Mouse (Mus musculus): Measurements from ENCODE around the gene Spi1. TPM values are rescaled to one million over a fixed set of nuclear protein-coding genes. Genes with fewer than 3 reads are reported as not detected.

The Spi1 gene
- polyA plus RNA-seq, 1 experiment from 2014 or later = 13.5 TPM

DNA sequence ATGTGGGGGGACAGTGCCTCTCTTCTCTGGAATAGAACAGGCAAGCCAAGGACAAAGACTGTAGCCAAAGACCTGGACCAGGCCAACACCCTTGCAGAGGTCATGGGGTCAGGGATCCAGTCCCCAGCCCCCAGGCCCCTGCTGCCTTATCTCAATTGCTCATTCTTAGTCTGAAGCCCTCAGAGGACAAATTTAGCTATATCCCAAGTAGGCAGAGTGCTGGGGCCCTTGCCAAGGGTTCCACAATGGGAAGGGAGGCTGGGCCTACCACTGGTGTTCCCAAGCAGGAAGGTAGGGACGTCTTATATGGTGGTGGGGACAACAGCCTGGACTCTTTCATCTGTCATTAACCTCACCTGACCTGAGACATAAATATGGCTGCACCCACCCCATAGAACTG, 36.5 kb downstream of the Spi1 start:
- 58% methylated on average over 1 of the region's 1 CpGs for WGBS
- H3K27me3 ChIP-seq (replicated peaks) = no peaks in the 10 kb centered on the region
- ATAC-seq (ENCODE audit: insufficient read depth, low FRiP score, low read depth) = no peak
- H3K4me1 ChIP-seq = no peaks in the 10 kb centered on the region
- H3K9ac ChIP-seq = no peak overlapping the region
- H3K4me3 ChIP-seq (replicated peaks) = no peak overlapping the region
- no peaks in the 10 kb centered on the region for H3K36me3 ChIP-seq
- no peak overlapping the region for H3K27ac ChIP-seq
- no peaks in the 10 kb centered on the region for H3K9me3 ChIP-seq
- H3K4me2 ChIP-seq = no peak overlapping the region

DNA sequence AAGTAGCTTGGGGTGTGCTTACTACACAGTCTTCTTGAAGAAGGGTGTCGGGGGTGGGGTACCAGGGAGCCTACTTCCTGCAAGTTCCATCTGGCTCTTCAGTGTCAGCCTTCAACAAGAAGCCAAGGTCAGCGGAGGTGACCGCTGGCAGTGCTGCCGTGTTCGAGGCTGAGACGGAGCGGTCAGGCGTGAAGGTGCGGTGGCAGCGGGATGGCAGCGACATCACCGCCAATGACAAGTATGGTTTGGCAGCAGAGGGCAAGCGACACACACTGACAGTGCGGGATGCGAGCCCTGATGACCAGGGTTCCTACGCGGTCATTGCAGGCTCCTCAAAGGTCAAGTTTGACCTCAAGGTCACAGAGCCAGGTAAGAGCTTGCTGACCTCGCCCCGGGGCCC, 36.9 kb downstream of the Spi1 start:
- H3K27me3 ChIP-seq (replicated peaks) = no peaks in the 10 kb centered on the region
- H3K9me3 ChIP-seq = no peaks in the 10 kb centered on the region
- no peaks in the 10 kb centered on the region for H3K4me1 ChIP-seq
- H3K27ac ChIP-seq = no peak overlapping the region
- H3K9ac ChIP-seq = no peak overlapping the region
- no peak overlapping the region for H3K4me2 ChIP-seq
- H3K36me3 ChIP-seq = no peaks in the 10 kb centered on the region
- ATAC-seq (ENCODE audit: insufficient read depth, low FRiP score, low read depth) = no peak
- no peak overlapping the region for H3K4me3 ChIP-seq (replicated peaks)
- 91% methylated on average over 19 of the region's 19 CpGs for WGBS

DNA sequence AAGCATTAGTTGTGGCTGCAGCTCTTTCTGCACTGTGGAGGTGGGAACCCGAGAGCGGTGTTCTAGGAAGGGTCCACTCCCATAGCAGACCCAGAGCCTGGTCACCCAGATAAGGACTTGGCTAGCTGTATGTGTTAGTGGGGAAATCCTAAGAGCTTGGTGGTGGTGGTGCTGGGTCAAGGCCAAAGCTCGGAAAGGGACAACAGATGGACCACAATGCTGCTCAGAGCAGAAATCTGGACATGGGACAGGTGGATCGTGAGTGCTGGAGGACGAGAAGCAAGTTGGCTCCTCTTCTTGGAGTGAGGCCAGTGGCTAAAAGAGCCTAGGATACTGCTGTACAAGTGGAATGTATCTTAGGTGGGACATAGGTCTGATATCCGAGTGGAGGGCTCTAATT, 37.4 kb downstream of the Spi1 start:
- WGBS = 81% methylated on average over 6 of the region's 6 CpGs
- Histone ChIP-seq H3K36me3 (no peaks in the 10 kb centered on the region), H3K4me2 (no peak overlapping the region), H3K9me3 (no peaks in the 10 kb centered on the region), H3K4me1 (no peaks in the 10 kb centered on the region), H3K9ac (no peak overlapping the region), H3K27me3 (replicated peaks) (no peaks in the 10 kb centered on the region), H3K27ac (no peak overlapping the region), H3K4me3 (replicated peaks) (no peak overlapping the region)
- no peak for ATAC-seq (ENCODE audit: insufficient read depth, low FRiP score, low read depth)

DNA sequence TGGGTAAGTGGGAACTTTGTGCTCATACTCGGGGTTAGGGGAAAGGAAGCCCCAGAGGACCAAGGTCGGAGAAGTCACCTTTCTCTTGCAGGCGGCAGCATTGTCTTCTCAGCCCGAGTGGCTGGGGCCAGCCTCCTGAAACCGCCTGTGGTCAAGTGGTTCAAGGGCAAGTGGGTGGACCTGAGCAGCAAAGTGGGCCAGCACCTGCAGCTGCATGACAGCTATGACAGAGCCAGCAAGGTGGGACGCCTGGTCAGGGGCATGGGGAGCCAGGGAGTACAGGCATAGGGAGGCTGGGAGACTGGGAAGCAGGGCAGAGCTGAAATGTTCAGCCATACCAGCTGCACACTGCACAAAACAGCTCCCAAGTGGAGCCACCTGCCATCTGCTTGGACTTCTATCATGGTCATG, 38.1 kb downstream of the Spi1 start:
- 62% methylated on average over 6 of the region's 6 CpGs for WGBS
- no peak overlapping the region for H3K27ac ChIP-seq
- ATAC-seq (ENCODE audit: insufficient read depth, low FRiP score, low read depth) = no peak
- H3K4me3 ChIP-seq (replicated peaks) = no peak overlapping the region
- H3K36me3 ChIP-seq = no peaks in the 10 kb centered on the region
- no peak overlapping the region for H3K9ac ChIP-seq
- no peaks in the 10 kb centered on the region for H3K9me3 ChIP-seq
- H3K4me1 ChIP-seq = no peaks in the 10 kb centered on the region
- H3K4me2 ChIP-seq = no peak overlapping the region
- H3K27me3 ChIP-seq (replicated peaks) = no peaks in the 10 kb centered on the region

DNA sequence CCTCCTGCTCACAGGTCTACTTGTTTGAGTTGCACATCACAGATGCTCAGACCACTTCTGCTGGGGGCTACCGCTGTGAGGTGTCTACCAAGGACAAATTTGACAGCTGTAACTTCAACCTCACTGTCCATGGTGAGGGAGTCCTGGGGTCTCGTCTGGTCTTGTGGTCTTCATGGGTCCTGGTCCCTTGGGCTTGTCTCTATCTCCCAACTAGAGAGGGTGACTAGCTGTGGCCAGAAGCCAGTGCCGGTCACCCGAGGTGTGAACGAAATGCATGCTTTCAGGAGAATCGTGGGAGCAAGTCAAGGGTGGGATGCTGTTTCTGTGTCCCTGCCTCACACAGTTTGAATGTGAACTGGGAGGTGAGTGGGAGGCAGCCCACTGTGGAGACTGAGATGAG, 38.8 kb downstream of the Spi1 start:
- no peak overlapping the region for H3K27ac ChIP-seq
- 82% methylated on average over 6 of the region's 6 CpGs for WGBS
- ATAC-seq (ENCODE audit: insufficient read depth, low FRiP score, low read depth) = no peak

DNA sequence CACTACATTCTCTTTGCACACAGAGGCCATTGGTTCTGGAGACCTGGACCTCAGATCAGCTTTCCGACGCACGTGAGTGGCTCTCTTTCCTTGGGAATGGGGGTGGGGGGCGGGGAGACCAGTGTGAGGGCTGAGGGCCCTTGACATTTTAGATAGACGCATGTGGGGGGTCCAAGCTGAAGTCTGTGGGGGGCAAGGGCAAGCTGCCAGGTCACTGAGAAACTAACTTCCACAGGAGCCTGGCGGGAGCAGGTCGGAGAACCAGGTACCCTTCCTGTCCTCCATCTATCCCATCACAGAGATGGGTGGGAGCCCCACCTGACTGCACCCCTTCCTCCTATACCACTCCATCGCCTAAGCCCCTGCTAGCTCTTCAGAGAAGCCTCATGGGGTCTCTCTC, 39.3 kb downstream of the Spi1 start:
- Histone ChIP-seq H3K4me1 (no peaks in the 10 kb centered on the region), H3K4me3 (replicated peaks) (no peak overlapping the region), H3K27ac (no peak overlapping the region), H3K27me3 (replicated peaks) (no peaks in the 10 kb centered on the region), H3K9me3 (no peaks in the 10 kb centered on the region), H3K4me2 (no peak overlapping the region), H3K9ac (no peak overlapping the region), H3K36me3 (no peaks in the 10 kb centered on the region)
- no peak for ATAC-seq (ENCODE audit: insufficient read depth, low FRiP score, low read depth)
- WGBS = 56% methylated on average over 8 of the region's 8 CpGs

More for the DNA sequence above, 38.8 kb downstream of the Spi1 start:
- no peaks in the 10 kb centered on the region for H3K27me3 ChIP-seq (replicated peaks)
- no peak overlapping the region for H3K4me3 ChIP-seq (replicated peaks)
- H3K4me1 ChIP-seq = no peaks in the 10 kb centered on the region
- H3K9ac ChIP-seq = no peak overlapping the region
- H3K36me3 ChIP-seq = no peaks in the 10 kb centered on the region
- H3K4me2 ChIP-seq = no peak overlapping the region
- H3K9me3 ChIP-seq = no peaks in the 10 kb centered on the region

DNA sequence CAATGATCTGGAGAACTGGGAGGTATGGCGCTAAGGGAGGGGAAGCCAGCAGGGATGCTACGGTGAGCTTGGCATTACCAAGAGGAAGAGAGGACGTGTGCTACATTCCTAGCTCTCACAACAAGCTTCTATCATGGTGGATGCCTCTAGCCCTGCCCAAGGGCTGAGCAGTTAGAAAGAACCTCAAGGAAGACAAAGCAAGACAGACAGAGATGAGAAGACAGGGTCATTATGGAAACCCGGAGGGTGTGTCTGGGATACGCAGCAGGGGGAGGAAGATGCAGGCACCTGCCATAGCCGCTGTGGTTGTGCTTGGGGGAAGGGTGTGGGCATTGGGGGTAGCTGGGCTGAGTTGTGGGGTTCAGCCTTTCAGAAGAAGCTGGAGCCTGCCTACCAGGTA, 41.3 kb downstream of the Spi1 start:
- Histone ChIP-seq H3K9ac (no peak overlapping the region), H3K4me1 (no peaks in the 10 kb centered on the region), H3K9me3 (no peaks in the 10 kb centered on the region), H3K4me3 (replicated peaks) (no peak overlapping the region), H3K4me2 (no peak overlapping the region), H3K27me3 (replicated peaks) (no peaks in the 10 kb centered on the region), H3K36me3 (no peaks in the 10 kb centered on the region), H3K27ac (no peak overlapping the region)
- ATAC-seq (ENCODE audit: insufficient read depth, low FRiP score, low read depth) = no peak
- 70% methylated on average over 6 of the region's 6 CpGs for WGBS

DNA sequence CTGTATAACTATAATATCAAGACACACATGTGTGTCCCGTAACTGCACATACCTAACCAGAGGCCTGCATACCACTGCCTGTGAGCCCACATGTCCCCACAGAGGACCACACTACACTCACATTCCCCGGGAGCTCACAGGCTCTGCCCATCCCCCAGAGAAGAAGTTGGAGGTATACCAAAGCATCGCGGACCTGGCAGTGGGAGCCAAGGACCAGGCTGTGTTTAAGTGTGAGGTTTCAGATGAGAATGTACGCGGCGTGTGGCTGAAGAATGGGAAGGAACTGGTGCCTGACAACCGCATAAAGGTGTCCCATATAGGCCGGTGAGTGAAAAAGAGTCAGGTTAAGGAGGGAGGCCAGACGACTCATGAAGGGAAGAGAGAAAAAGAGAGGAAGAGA, 42.9 kb downstream of the Spi1 start:
- H3K27me3 ChIP-seq (replicated peaks) = no peaks in the 10 kb centered on the region
- H3K4me2 ChIP-seq = no peak overlapping the region

DNA sequence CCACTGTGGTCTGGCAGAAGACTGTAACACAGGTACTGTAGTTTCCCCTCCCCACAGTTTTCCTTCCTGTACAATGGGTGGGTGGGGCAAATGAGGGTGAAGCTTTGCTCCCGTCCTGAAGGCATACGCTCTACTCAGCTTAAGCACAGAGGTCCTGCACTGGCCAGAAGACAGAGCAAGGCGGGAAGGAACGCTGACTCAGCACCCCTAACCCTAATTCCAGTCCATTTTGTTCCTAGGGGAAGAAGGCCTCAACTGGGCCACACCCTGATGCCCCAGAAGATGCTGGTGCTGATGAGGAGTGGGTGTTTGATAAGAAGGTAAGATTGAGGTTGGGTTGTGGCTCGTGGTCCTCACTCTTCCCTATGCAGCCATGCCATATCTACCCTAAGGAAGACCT, 46.6 kb downstream of the Spi1 start:
- Histone ChIP-seq H3K27me3 (replicated peaks) (no peaks in the 10 kb centered on the region), H3K27ac (no peak overlapping the region), H3K9me3 (no peaks in the 10 kb centered on the region), H3K4me3 (replicated peaks) (no peak overlapping the region), H3K36me3 (no peaks in the 10 kb centered on the region), H3K9ac (no peak overlapping the region), H3K4me1 (no peaks in the 10 kb centered on the region), H3K4me2 (no peak overlapping the region)
- no peak for ATAC-seq (ENCODE audit: insufficient read depth, low FRiP score, low read depth)
- WGBS = 80% methylated on average over 5 of the region's 5 CpGs

More for the DNA sequence above, 42.9 kb downstream of the Spi1 start:
- ATAC-seq (ENCODE audit: insufficient read depth, low FRiP score, low read depth) = no peak
- no peaks in the 10 kb centered on the region for H3K4me1 ChIP-seq
- no peak overlapping the region for H3K4me3 ChIP-seq (replicated peaks)
- H3K27ac ChIP-seq = no peak overlapping the region
- WGBS = 80% methylated on average over 10 of the region's 10 CpGs
- H3K9me3 ChIP-seq = no peaks in the 10 kb centered on the region
- H3K9ac ChIP-seq = no peak overlapping the region
- H3K36me3 ChIP-seq = no peaks in the 10 kb centered on the region

DNA sequence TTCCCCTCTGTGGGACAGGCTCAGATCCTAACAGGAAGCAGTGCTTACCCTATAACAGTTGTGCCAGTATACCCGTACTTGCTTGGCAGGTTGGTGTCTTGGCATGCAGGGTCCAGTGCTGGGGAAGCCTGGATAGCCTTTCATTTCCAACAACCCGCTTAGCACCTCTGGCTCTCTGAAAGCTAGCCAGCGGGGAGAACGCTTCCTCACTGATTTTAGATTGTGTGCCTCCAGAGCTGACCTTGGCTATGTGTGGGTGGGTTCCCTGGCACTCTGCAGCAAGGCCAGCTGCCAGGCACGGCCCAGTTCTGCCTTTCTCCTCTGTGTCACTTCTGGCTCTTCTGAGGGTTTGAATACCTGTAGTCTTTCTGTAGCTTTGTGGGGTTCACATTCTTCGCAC, 47.9 kb downstream of the Spi1 start:
- WGBS = 81% methylated on average over 6 of the region's 6 CpGs
- Histone ChIP-seq H3K9me3 (no peaks in the 10 kb centered on the region), H3K9ac (no peak overlapping the region), H3K27me3 (replicated peaks) (no peaks in the 10 kb centered on the region), H3K27ac (no peak overlapping the region), H3K36me3 (no peaks in the 10 kb centered on the region), H3K4me2 (no peak overlapping the region), H3K4me1 (no peaks in the 10 kb centered on the region), H3K4me3 (replicated peaks) (no peak overlapping the region)
- ATAC-seq (ENCODE audit: insufficient read depth, low FRiP score, low read depth) = no peak

DNA sequence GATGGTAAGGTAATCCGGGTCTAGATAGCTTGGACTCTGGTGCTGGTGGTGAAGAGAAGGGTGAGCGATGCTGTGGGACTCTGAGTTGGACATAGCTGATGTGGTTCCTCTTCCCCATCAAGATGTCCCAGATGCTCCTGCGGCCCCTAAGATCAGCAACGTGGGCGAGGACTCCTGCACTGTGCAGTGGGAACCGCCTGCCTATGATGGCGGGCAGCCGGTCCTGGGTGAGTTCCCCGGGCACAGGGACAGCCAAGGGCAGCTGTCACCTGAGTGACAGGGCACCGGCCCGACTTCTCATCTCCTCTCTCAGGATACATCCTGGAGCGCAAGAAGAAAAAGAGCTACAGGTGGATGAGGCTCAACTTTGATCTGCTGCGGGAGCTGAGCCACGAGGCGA, 49.1 kb downstream of the Spi1 start:
- Histone ChIP-seq H3K4me1 (no peaks in the 10 kb centered on the region), H3K9ac (no peak overlapping the region), H3K36me3 (no peaks in the 10 kb centered on the region), H3K27ac (no peak overlapping the region), H3K9me3 (no peaks in the 10 kb centered on the region), H3K4me3 (replicated peaks) (no peak overlapping the region), H3K27me3 (replicated peaks) (no peaks in the 10 kb centered on the region), H3K4me2 (no peak overlapping the region)
- WGBS = 87% methylated on average over 15 of the region's 15 CpGs
- no peak for ATAC-seq (ENCODE audit: insufficient read depth, low FRiP score, low read depth)

DNA sequence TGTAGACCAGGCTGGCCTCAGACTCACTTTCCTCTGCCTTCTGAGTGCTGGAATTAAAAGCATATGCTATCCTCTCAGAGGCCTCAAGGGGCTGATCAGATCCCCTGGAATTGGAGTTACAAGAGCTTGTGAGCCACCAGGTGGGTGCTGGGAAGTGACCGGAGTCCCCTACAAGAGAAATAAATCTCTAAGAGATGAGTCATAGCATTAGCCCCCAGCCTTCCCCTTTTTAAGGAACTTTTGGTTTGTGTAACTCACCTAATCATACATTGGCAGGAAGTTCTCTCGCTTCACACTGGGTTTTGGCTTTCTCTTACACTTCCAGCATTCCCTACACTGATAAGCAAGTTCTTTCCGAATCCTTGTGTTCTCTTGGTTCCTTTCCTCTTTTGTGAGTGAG, 49.8 kb downstream of the Spi1 start:
- no peak for ATAC-seq (ENCODE audit: insufficient read depth, low FRiP score, low read depth)

More for the DNA sequence above, 49.8 kb downstream of the Spi1 start:
- H3K36me3 ChIP-seq = no peaks in the 10 kb centered on the region
- no peak overlapping the region for H3K9ac ChIP-seq
- WGBS = 62% methylated on average over 3 of the region's 3 CpGs
- H3K4me3 ChIP-seq (replicated peaks) = no peak overlapping the region
- H3K27me3 ChIP-seq (replicated peaks) = no peaks in the 10 kb centered on the region
- H3K4me1 ChIP-seq = no peaks in the 10 kb centered on the region
- no peak overlapping the region for H3K4me2 ChIP-seq
- no peak overlapping the region for H3K27ac ChIP-seq
- H3K9me3 ChIP-seq = no peaks in the 10 kb centered on the region

Measured in stomach, embryonic 15.5 days (tissue).